Mouse (Mus musculus) liver, adult (tissue): ENCODE results near the gene 2310057M21Rik.
A peak's percentile ranks its signal among the peaks of the same experiment; 100 is the strongest.

ENCODE experiments used
- GATA4 ChIP-seq: IDR thresholded peaks from 2 replicates; pipeline ENCODE4 v1.6.1; 2014; ENCODE audit warnings: mild to moderate bottlenecking, low read length; ENCODE audit not compliant: insufficient replicate concordance

2310057M21Rik gene

GRCm38 (mm10) chr7:131362615-131363300, at the start of gene 2310057M21Rik:
Gene 2310057M21Rik, minus strand, starts transcription at chr7:131362759.
- TF ChIP-seq GATA4 = no peak; the same call in 1 of the 2 replicates

- no peak for TF ChIP-seq GATA4
Observed at GRCm38 (mm10) chr7:131411941-131412270, 49.3 kb upstream of the 2310057M21Rik start.

- TF ChIP-seq GATA4 = peak; percentile 38; the same call in 1 of the 2 replicates
Observed at GRCm38 (mm10) chr7:131411221-131411940, 48.8 kb upstream of the 2310057M21Rik start.

GRCm38 (mm10) chr7:131410416-131411058, 48.0 kb upstream of the 2310057M21Rik start, which contains the start of the genes Ikzf5 and Acadsb:
Gene Ikzf5, minus strand, starts transcription at chr7:131410521.
Gene Acadsb, plus strand, starts transcription at chr7:131410601.
- no peak for TF ChIP-seq GATA4

- no peak for TF ChIP-seq GATA4
Observed at GRCm38 (mm10) chr7:131409988-131410385, 47.4 kb upstream of the 2310057M21Rik start.

GRCm38 (mm10) chr7:131409321-131409987, 46.9 kb upstream of the 2310057M21Rik start:
- no peak for TF ChIP-seq GATA4

- no peak for TF ChIP-seq GATA4
Observed at GRCm38 (mm10) chr7:131371880-131372651, 9.5 kb upstream of the 2310057M21Rik start.

- TF ChIP-seq GATA4 = no peak
Observed at GRCm38 (mm10) chr7:131371470-131371860, 8.9 kb upstream of the 2310057M21Rik start.

GRCm38 (mm10) chr7:131370648-131371469, 8.3 kb upstream of the 2310057M21Rik start, which contains the start of gene Pstk:
Gene Pstk, plus strand, starts transcription at chr7:131371141.
- peak; percentile 39; the same call in 1 of the 2 replicates for TF ChIP-seq GATA4

GRCm38 (mm10) chr7:131364131-131364530, 1.6 kb upstream of the 2310057M21Rik start:
- TF ChIP-seq GATA4 = no peak

- no peak for TF ChIP-seq GATA4
Observed at GRCm38 (mm10) chr7:131362269-131362614, 317 bp downstream of the 2310057M21Rik start.

GRCm38 (mm10) chr7:131356105-131356504, 6.5 kb downstream of the 2310057M21Rik start:
- no peak for TF ChIP-seq GATA4

GRCm38 (mm10) chr7:131345856-131346541, 16.6 kb downstream of the 2310057M21Rik start:
- TF ChIP-seq GATA4 = no peak

GRCm38 (mm10) chr7:131337502-131338068, 25.0 kb downstream of the 2310057M21Rik start:
- TF ChIP-seq GATA4 = no peak
